Mouse (Mus musculus): ENCODE data around the gene Apba3.

GRCm38 (mm10) chr10:81259225-81259884, 7.4 kb upstream of the Apba3 start:
- no peak for TF ChIP-seq CTCF (IDR thresholded peaks at IDR 0.05; ENCODE audit: extremely low read depth, insufficient read length, insufficient replicate concordance, low read depth, low read length)
- no peak for TF ChIP-seq POLR2A (IDR thresholded peaks at IDR 0.05; ENCODE audit: low read depth, low read length)

Measured in small intestine, adult 2 months (tissue).